ENCODE assay signal across 11 mouse cellular contexts in genomic region chr6:147789112-147789511, GRCm38 (mm10).
"Had no signal": no experiment of that assay in that cellular context is flagged by ENCODE, and none has a peak within 500 bp of the region (broad histone marks: within the 10 kb centered on the region; RNA-seq: fewer than 3 reads in every experiment).

No protein-coding gene starts in this region.

- DNase-seq: kidney, adult 2 months; kidney, postnatal 14 days; kidney, postnatal 4 days; left cerebral cortex, postnatal 4 days; liver, postnatal 0 days; lung, embryonic 14.5 days; midbrain, embryonic 14.5 days; right cerebral cortex, postnatal 14 days; right cerebral cortex, postnatal 4 days; thymus, adult 2 months; thymus, postnatal 14 days had no signal
